Mouse (Mus musculus): ENCODE data around the gene Unc93a. TPM values are rescaled to one million over a fixed set of nuclear protein-coding genes. Genes with fewer than 3 reads are reported as not detected.
"Not testable (repeated sequence)": the region's sequence is repeated elsewhere in the genome, so short reads cannot be mapped to it uniquely, and the experiment has no call there.

Unc93a gene
- polyA plus RNA-seq, 1 experiment from 2014 or later, result not detected

DNA sequence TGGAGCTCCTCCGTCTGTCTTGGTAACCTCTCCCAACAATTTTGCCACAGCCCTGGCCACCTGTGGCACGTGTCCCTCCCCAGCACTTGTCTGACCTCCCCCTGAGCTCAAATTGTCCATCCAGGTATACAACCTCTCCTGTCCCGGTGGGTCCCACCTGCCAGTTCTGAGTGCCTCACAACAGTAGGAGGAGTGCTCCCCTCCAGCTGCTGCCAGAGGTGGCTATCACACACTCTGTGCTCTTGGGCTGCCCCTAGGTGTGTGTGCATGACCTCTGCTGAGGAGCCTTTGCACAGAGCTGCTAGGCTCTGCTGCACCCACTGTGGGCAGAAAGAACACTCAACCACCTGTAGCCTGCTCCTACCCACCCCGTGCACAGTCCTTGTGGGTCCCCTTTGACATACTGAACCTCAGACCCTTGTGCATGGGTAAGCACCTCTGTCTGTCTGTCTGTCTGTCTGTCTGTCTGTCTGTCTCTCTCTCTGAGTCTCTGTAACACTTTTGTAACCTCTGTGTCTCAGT, 63.7 kb downstream of the Unc93a start:
- peak; percentile 12; the same call in 1 of the 2 replicates for ATAC-seq (ENCODE audit: insufficient number of reproducible peaks, low FRiP score)
- H3K36me3 ChIP-seq; H3K4me2 ChIP-seq; H3K27ac ChIP-seq (ENCODE audit: poor library complexity, severe bottlenecking); H3K9ac ChIP-seq; H3K4me1 ChIP-seq (replicated peaks); H3K27me3 ChIP-seq (replicated peaks); H3K9me3 ChIP-seq (replicated peaks); H3K4me3 ChIP-seq: not testable (repeated sequence)
- 100% methylated on average over 1 of the region's 4 CpGs for WGBS

DNA sequence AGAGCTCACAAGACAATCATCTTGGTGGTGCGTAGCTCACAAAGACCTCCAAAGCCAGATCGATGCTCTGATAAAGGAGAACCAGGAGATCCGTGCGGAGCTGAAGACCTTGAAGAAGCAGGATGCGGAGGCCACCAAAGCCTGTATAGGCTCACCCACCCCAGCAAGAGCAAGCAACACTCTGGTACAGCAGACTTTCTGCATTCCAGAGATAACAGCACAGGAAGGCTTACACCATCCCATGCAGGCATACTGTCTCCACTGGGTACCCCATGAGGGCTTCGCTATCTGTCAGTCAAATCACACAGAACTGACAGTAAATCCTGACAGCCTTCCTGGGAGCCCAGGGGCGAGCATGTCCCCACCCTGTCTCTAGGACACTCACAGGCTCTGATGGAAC, 68.7 kb downstream of the Unc93a start:
- H3K36me3 ChIP-seq; H3K9ac ChIP-seq; H3K9me3 ChIP-seq (replicated peaks); H3K27ac ChIP-seq (ENCODE audit: poor library complexity, severe bottlenecking); H3K4me2 ChIP-seq; H3K4me1 ChIP-seq (replicated peaks); H3K4me3 ChIP-seq; H3K27me3 ChIP-seq (replicated peaks): not testable (repeated sequence)
- ATAC-seq (ENCODE audit: insufficient number of reproducible peaks, low FRiP score), result peak; percentile 43; the same call in 1 of the 2 replicates
- 27% methylated on average over 3 of the region's 7 CpGs for WGBS

DNA sequence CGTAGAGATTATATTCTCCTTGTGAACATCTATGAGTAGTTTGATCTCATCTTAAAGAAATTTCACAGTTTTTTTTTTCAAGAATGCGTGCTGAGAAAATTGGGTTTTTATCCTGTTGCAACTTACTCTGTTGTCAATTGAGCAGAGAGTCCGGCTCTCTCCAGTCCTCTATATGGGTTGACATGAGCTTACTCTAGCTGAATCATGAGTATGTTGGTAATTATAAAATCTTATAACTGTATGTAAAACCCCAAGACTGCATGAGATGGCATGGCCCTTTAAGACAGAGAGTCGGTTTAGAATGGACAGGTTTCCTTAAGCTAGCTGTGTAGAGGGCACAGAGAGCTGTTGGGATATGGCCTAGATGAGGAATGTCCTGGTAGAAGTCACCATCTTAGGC, 70.8 kb downstream of the Unc93a start, which contains the start of gene Tcp10b:
Gene Tcp10b (plus strand): TSS at position 301 of the 400 bp plus-strand sequence.
- 81% methylated on average over 4 of the region's 4 CpGs for WGBS
- H3K4me2 ChIP-seq; H3K9me3 ChIP-seq (replicated peaks); H3K4me3 ChIP-seq; H3K27ac ChIP-seq (ENCODE audit: poor library complexity, severe bottlenecking); H3K36me3 ChIP-seq; H3K4me1 ChIP-seq (replicated peaks); ATAC-seq (ENCODE audit: insufficient number of reproducible peaks, low FRiP score); H3K27me3 ChIP-seq (replicated peaks); H3K9ac ChIP-seq: not testable (repeated sequence)

Other genes with a start within 250 kb of the Unc93a start
- 0.51 and 1.1 TPM in 2 replicates for gene Pnldc1, start 221.6 kb downstream of the Unc93a start, polyA plus RNA-seq (2016; fragmentation: Nextera tagmentation; extraction: Ambion mirVana)
- 410 and 430 TPM in 2 replicates for gene Tcp1, start 216.1 kb downstream of the Unc93a start, polyA plus RNA-seq (2016; fragmentation: Nextera tagmentation; extraction: Ambion mirVana)
- 181 and 187 TPM in 2 replicates for gene Mrpl18, start 215.5 kb downstream of the Unc93a start, polyA plus RNA-seq (2016; fragmentation: Nextera tagmentation; extraction: Ambion mirVana)
- 0.57 and 0.61 TPM in 2 replicates for gene Acat3, start 191.2 kb downstream of the Unc93a start, polyA plus RNA-seq (2016; fragmentation: Nextera tagmentation; extraction: Ambion mirVana)
- 53.6 and 57.2 TPM in 2 replicates for gene Acat2, start 171.1 kb downstream of the Unc93a start, polyA plus RNA-seq (2016; fragmentation: Nextera tagmentation; extraction: Ambion mirVana)
- 71.4 and 74.4 TPM in 2 replicates for gene Wtap, start 137.6 kb downstream of the Unc93a start, polyA plus RNA-seq (2016; fragmentation: Nextera tagmentation; extraction: Ambion mirVana)
- 319 and 325 TPM in 2 replicates for gene Sod2, start 125.0 kb downstream of the Unc93a start, polyA plus RNA-seq (2016; fragmentation: Nextera tagmentation; extraction: Ambion mirVana)
- 0.14 TPM in 1 of 2 replicates, not detected in the other for gene Gpr31b, start 79.5 kb downstream of the Unc93a start, polyA plus RNA-seq (2016; fragmentation: Nextera tagmentation; extraction: Ambion mirVana)
- gene Tcp10b, start 70.7 kb downstream of the Unc93a start, polyA plus RNA-seq (2016; fragmentation: Nextera tagmentation; extraction: Ambion mirVana), result 0.15 TPM in 1 of 2 replicates, not detected in the other
- not detected in 2 replicates for gene Smok2a, start 89.4 kb upstream of the Unc93a start, polyA plus RNA-seq (2016; fragmentation: Nextera tagmentation; extraction: Ambion mirVana)
- gene Smok2b, start 98.4 kb upstream of the Unc93a start, polyA plus RNA-seq (2016; fragmentation: Nextera tagmentation; extraction: Ambion mirVana), result not detected in 2 replicates
- not detected in 2 replicates for gene Tcp10c, start 222.8 kb upstream of the Unc93a start, polyA plus RNA-seq (2016; fragmentation: Nextera tagmentation; extraction: Ambion mirVana)

Data from heart, embryonic 12.5 days (tissue).